Mouse (Mus musculus) midbrain, embryonic 13.5 days (tissue): ENCODE measurements at regions not wholly inside any gene's neighbourhood (a gene's known extent, or its start where the extent isn't known, plus 50 kb on each side); places are given as distances from the start of the nearest gene placed in this dataset.

Source experiments
- ATAC-seq: fragments of 200-750 bp; cut with Nextera tagmentation; 2 replicates; pipeline ENCODE4 v1.8.0; 2017; ENCODE audit warnings: mild to moderate bottlenecking, moderate TSS enrichment, moderate library complexity
- H3K27ac ChIP-seq: fragments of 300-500 bp; sonication (generic); 2 replicates; pipeline ENCODE4 v1.5.1; 2015; ENCODE audit warnings: inconsistent platforms, mild to moderate bottlenecking, moderate library complexity
- H3K27me3 ChIP-seq: fragments of 300-500 bp; sonication (generic); 2 replicates; pipeline ENCODE4 v1.6.1; 2015; ENCODE audit warnings: mild to moderate bottlenecking, inconsistent platforms
- H3K36me3 ChIP-seq: fragments of 300-500 bp; sonication (generic); 2 replicates; pipeline ENCODE4 v1.6.1; 2015; ENCODE audit warnings: mild to moderate bottlenecking, inconsistent platforms
- H3K4me1 ChIP-seq: fragments of 300-500 bp; sonication (generic); replicated peaks from 2 replicates; pipeline ENCODE4 v1.6.1; 2015; ENCODE audit warnings: inconsistent platforms
- H3K4me2 ChIP-seq: fragments of 300-500 bp; sonication (generic); replicated peaks from 2 replicates; pipeline ENCODE4 v1.6.1; 2015; ENCODE audit warnings: moderate library complexity, mild to moderate bottlenecking, inconsistent platforms
- H3K4me3 ChIP-seq: fragments of 300-500 bp; sonication (generic); replicated peaks from 2 replicates; pipeline ENCODE4 v1.5.1; 2015; ENCODE audit warnings: mild to moderate bottlenecking, inconsistent platforms
- H3K9ac ChIP-seq: fragments of 300-500 bp; sonication (generic); replicated peaks from 2 replicates; pipeline ENCODE4 v1.6.1; 2015; ENCODE audit warnings: mild to moderate bottlenecking, inconsistent platforms
- H3K9me3 ChIP-seq: fragments of 300-500 bp; sonication (generic); 2 replicates; pipeline ENCODE4 v1.6.1; 2016; ENCODE audit warnings: mild to moderate bottlenecking, inconsistent platforms
- WGBS: fragments of 180-500 bp; shearing (Covaris S2); methylation state at CpG from one replicate; pipeline ENCODE4 v1.1.7; 2015; 5-methylcytosine and 5-hydroxymethylcytosine counted together

- Histone ChIP-seq H3K27ac (no peak overlapping the region), H3K27me3 (peaks cover 4% of the 10 kb centered on the region; the same call in 1 of the 2 replicates), H3K4me1 (no peaks in the 10 kb centered on the region), H3K4me3 (no peak overlapping the region), H3K4me2 (no peak overlapping the region), H3K9ac (no peak overlapping the region), H3K9me3 (no peaks in the 10 kb centered on the region; the same call in 1 of the 2 replicates), H3K36me3 (no peaks in the 10 kb centered on the region)
- WGBS = 72% methylated on average over 11 of the region's 11 CpGs
- no peak for ATAC-seq
These were observed 112.1 kb upstream of the Cpm start for GRCm38 (mm10) chr10:117517071-117517714.

- H3K4me2 ChIP-seq = no peak overlapping the region
- no peaks in the 10 kb centered on the region; the same call in 1 of the 2 replicates for H3K9me3 ChIP-seq
- H3K36me3 ChIP-seq = no peaks in the 10 kb centered on the region
- WGBS = 90% methylated on average over 8 of the region's 8 CpGs
- H3K4me1 ChIP-seq = no peaks in the 10 kb centered on the region
- H3K4me3 ChIP-seq = no peak overlapping the region
- H3K27ac ChIP-seq = no peak overlapping the region
- no peak overlapping the region for H3K9ac ChIP-seq
- ATAC-seq = no peak
- peaks cover 4% of the 10 kb centered on the region; the same call in 1 of the 2 replicates for H3K27me3 ChIP-seq
These were observed 112.8 kb upstream of the Cpm start for GRCm38 (mm10) chr10:117516510-117516909.

- Histone ChIP-seq H3K36me3 (no peaks in the 10 kb centered on the region), H3K4me1 (no peaks in the 10 kb centered on the region), H3K9me3 (no peaks in the 10 kb centered on the region; the same call in 1 of the 2 replicates), H3K9ac (no peak overlapping the region), H3K27ac (no peak overlapping the region), H3K4me2 (no peak overlapping the region), H3K27me3 (peaks cover 4% of the 10 kb centered on the region; the same call in 1 of the 2 replicates), H3K4me3 (no peak overlapping the region)
- 58% methylated on average over 10 of the region's 10 CpGs for WGBS
- ATAC-seq = peak; percentile 37; the same call in 1 of the 2 replicates
These were observed 113.4 kb upstream of the Cpm start for GRCm38 (mm10) chr10:117515777-117516501.

GRCm38 (mm10) chr10:117515039-117515438 lies 114.3 kb upstream of the Cpm start:
- WGBS = 95% methylated on average over 8 of the region's 8 CpGs
- no peak overlapping the region for H3K4me2 ChIP-seq

GRCm38 (mm10) chr10:117513925-117514546 lies 115.3 kb upstream of the Cpm start:
- H3K27ac ChIP-seq = no peak overlapping the region

More at GRCm38 (mm10) chr10:117515039-117515438, 114.3 kb upstream of the Cpm start:
- Histone ChIP-seq H3K9ac (no peak overlapping the region), H3K36me3 (no peaks in the 10 kb centered on the region), H3K4me3 (no peak overlapping the region), H3K9me3 (no peaks in the 10 kb centered on the region; the same call in 1 of the 2 replicates), H3K27me3 (peaks cover 4% of the 10 kb centered on the region; the same call in 1 of the 2 replicates), H3K4me1 (no peaks in the 10 kb centered on the region), H3K27ac (no peak overlapping the region)
- no peak for ATAC-seq

GRCm38 (mm10) chr10:117512424-117513257 lies 116.7 kb upstream of the Cpm start:
- Histone ChIP-seq H3K4me1 (no peaks in the 10 kb centered on the region), H3K27me3 (no peaks in the 10 kb centered on the region; the same call in 1 of the 2 replicates), H3K9me3 (no peaks in the 10 kb centered on the region; the same call in 1 of the 2 replicates), H3K27ac (no peak overlapping the region), H3K4me2 (no peak overlapping the region), H3K4me3 (no peak overlapping the region), H3K36me3 (no peaks in the 10 kb centered on the region), H3K9ac (no peak overlapping the region)
- whole genome bisulfite sequencing = 93% methylated on average over 9 of the region's 9 CpGs
- ATAC-seq = no peak

More at GRCm38 (mm10) chr10:117513925-117514546, 115.3 kb upstream of the Cpm start:
- Histone ChIP-seq H3K9me3 (no peaks in the 10 kb centered on the region; the same call in 1 of the 2 replicates), H3K9ac (no peak overlapping the region), H3K27me3 (no peaks in the 10 kb centered on the region; the same call in 1 of the 2 replicates), H3K4me1 (no peaks in the 10 kb centered on the region), H3K4me3 (no peak overlapping the region), H3K36me3 (no peaks in the 10 kb centered on the region), H3K4me2 (no peak overlapping the region)
- WGBS = 94% methylated on average over 7 of the region's 7 CpGs
- ATAC-seq = no peak

- ATAC-seq = no peak
- H3K27ac ChIP-seq = no peak overlapping the region
- no peaks in the 10 kb centered on the region for H3K4me1 ChIP-seq
- no peaks in the 10 kb centered on the region; the same call in 1 of the 2 replicates for H3K9me3 ChIP-seq
- no peak overlapping the region for H3K4me2 ChIP-seq
- 87% methylated on average over 8 of the region's 8 CpGs for WGBS
- H3K27me3 ChIP-seq = no peaks in the 10 kb centered on the region; the same call in 1 of the 2 replicates
- no peaks in the 10 kb centered on the region for H3K36me3 ChIP-seq
- no peak overlapping the region for H3K4me3 ChIP-seq
- H3K9ac ChIP-seq = no peak overlapping the region
These were observed 117.6 kb upstream of the Cpm start for GRCm38 (mm10) chr10:117511483-117512406.

- Histone ChIP-seq H3K27ac (no peak overlapping the region), H3K9me3 (no peaks in the 10 kb centered on the region; the same call in 1 of the 2 replicates), H3K4me2 (no peak overlapping the region), H3K9ac (no peak overlapping the region), H3K4me3 (no peak overlapping the region), H3K4me1 (no peaks in the 10 kb centered on the region), H3K36me3 (no peaks in the 10 kb centered on the region), H3K27me3 (no peaks in the 10 kb centered on the region; the same call in 1 of the 2 replicates)
- 97% methylated on average over 3 of the region's 3 CpGs for WGBS
- ATAC-seq = no peak
These were observed 118.5 kb upstream of the Cpm start for GRCm38 (mm10) chr10:117510529-117511482.

- no peak for ATAC-seq
- Histone ChIP-seq H3K4me1 (no peaks in the 10 kb centered on the region), H3K36me3 (no peaks in the 10 kb centered on the region), H3K4me2 (no peak overlapping the region), H3K27ac (no peak overlapping the region), H3K9ac (no peak overlapping the region), H3K4me3 (no peak overlapping the region), H3K9me3 (no peaks in the 10 kb centered on the region; the same call in 1 of the 2 replicates), H3K27me3 (no peaks in the 10 kb centered on the region; the same call in 1 of the 2 replicates)
- 88% methylated on average over 2 of the region's 2 CpGs for WGBS
These were observed 119.1 kb upstream of the Cpm start for GRCm38 (mm10) chr10:117510224-117510486.
